Mouse (Mus musculus) megakaryocyte, adult 5-6 weeks (primary cell): ENCODE measurements around the gene Pik3cb. TPM values are rescaled to one million over a fixed set of nuclear protein-coding genes. Genes with fewer than 3 reads are reported as not detected.
A peak's percentile ranks its signal among the peaks of the same experiment; 100 is the strongest.

Experiments used
- ATAC-seq: 2 replicates; pipeline ENCODE4 v1.8.0; 2016; ENCODE audit warnings: mild to moderate bottlenecking, inconsistent platforms; ENCODE audit not compliant: poor library complexity, severe bottlenecking
- total RNA-seq, 2 experiments: library from RNA; stranded (forward) in 1 of 2; stranded (reverse) in 1 of 2; fragments of 153-499, 151-499 nt in 1 of 2; fragments of 221-1000, 200-1000 nt in 1 of 2; gene quantifications; 2 replicates each; pipeline versions ENCODE4 v1.2.3 to v1.2.4; 2015 to 2017

Gene Pik3cb
- total RNA-seq (2015) (18.9 and 19.9 TPM in 2 replicates), total RNA-seq (2017) (8.2 and 10.0 TPM in 2 replicates)

DNA sequence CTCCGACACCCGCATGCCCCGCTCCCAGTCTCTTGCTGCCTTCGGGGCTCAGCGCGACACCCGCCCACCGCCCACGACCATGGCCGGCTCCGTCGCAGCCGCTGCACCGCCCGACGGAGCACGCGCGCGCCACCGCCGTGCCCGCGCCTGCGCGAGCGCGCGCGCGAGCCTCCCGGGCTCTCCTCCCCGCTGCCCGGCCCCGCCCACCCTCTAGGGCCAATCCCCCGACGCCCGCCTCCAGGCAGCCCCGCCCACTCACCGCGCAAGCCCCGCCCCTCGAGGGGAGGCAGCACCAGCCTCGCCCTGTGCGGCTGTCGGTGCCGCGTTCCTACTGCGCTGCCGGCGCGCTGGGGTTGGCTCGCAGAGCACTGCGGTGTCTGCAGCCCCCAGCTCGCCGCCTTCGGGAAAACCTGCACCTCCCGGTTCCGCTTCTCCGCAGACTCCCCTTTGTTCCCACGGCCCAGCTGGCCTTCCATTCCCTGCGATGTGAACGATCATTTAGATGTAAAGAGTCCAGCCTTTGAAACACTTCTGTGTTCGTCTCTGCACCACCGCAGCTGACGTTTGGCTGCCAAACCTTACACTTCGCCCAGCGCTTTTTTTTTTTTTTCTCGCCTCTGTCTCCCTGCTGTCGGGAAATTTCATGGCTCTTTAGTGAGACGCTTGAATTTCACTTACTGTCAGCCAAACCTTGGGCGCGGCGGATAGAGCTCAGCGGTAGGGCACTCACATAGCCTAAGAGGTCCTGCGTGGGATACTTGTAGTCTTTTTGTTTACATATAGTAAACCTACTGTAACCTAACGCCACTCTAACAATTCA, at the start of gene Pik3cb:
Gene Pik3cb (minus strand): TSS at position 559 of the 820 bp plus-strand sequence.
- peak; percentile 91 for ATAC-seq

DNA sequence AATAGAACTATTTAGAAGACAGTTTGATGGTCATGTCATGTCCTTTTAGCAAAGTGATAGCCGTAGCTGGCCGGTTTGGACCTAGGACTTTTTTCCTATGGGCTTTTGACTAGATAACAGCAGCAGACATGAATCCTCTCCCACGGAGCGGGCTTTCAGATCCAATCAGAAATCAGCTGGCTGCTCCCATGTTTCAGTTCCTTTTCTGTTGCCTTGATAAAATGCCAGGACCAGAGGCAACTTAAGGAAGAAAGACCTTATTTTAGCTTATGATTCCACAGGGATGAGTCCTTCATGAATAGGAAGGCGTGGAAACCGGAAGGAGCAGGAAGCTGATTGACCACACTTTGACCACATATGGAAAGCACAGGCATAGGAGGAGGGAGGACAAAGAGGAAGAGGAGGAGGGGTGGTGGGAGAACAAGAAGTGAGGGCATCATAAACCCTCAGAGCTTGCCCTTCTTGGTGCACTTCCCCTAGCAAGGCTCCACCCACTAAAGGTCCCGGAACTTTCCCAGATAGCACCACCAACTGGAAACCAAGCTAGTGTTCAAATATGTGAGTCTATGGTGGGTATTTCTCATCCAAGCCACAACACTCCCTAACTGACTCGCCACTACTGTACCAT, 42.7 kb upstream of the Pik3cb start:
- peak; percentile 79 for ATAC-seq

GRCm38 (mm10) chr9:99182121-99182520, 41.7 kb upstream of the Pik3cb start:
- peak; percentile 73 for ATAC-seq

GRCm38 (mm10) chr9:99180272-99180671, 39.9 kb upstream of the Pik3cb start:
- ATAC-seq, result no peak

GRCm38 (mm10) chr9:99178736-99179135, 38.3 kb upstream of the Pik3cb start:
- no peak for ATAC-seq

DNA sequence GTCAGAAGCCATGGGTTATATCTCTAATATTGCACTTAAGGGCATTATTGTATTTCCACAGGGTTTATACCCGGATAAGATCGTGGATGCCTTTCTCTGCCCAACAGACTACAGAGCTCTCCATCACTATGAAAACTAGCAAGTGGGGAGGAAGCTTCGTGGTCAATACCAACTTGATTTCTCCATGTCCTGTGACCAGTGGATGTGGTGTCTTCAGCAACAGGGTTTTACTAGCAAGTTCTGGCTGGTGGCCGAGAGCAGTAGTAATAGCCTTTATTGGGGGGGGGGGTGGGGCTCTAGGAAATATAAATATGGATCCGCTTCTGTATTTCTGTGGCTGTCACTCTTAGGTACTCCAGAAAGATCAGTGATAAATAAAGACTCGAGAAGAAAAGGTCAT, 35.4 kb upstream of the Pik3cb start:
- peak; percentile 58 for ATAC-seq

GRCm38 (mm10) chr9:99172811-99173210, 32.4 kb upstream of the Pik3cb start:
- ATAC-seq, result peak; percentile 60

- ATAC-seq, result no peak
These were observed 30.8 kb upstream of the Pik3cb start for GRCm38 (mm10) chr9:99171186-99171585.

DNA sequence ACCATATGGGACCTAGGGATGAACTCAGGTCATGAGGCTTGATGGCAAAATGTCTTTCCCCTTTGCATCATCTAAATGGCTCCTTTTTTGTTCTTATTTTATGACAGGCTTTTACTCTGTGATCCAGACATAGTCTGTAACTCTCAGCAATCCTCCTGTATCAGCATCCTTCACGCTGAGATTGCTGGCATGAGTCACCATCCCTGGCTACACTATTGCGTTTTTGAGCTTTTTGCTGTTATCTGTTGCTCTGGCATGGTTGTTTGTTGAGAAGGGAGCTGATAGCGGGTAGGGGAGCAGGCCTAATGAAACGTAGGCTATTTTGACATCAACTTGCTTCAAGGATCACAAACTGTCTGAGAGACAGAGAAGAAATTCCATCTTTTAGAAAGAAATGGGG, 28.6 kb upstream of the Pik3cb start:
- no peak for ATAC-seq

DNA sequence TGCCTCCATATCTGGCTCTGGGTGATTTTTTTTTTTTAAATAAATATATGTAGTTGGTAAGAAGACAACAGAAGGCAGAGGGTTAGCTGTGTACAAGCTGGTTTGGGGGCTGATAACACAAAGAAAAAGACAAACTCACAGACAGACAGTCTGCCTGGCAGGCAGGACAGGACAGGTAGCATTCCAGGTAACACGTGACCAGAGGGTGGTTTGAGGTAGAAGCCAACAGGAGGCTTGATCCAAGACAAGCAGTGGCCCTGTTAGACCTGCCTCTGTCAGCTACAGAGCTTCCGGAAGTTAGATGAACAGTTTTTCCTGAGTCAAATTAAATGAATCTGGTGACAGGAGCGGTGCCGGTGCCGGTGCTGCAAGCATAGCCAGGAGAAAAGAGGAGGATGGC, 26.5 kb upstream of the Pik3cb start:
- no peak for ATAC-seq

DNA sequence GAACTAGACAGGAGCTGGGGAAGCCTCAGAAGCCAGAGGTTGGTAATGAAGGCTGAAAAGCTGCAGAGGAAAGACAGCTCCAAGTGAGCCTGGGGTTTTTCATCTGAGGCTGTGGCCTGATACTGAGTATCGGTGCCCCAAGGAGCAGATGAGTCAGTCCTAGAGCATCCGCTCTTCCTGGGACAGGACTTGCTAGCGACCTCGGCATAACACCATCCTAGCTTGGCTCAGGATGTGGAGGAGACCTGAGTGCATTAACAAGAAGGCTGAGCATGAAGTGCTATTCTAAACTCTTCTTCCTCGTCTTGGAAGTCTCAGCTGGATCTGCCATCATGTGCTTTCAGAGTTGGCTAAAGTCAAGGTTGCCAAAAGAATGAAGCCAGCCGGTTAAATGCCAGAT, 25.5 kb upstream of the Pik3cb start:
- ATAC-seq, result no peak

- ATAC-seq, result peak; percentile 84
These were observed 24.3 kb upstream of the Pik3cb start for GRCm38 (mm10) chr9:99164664-99165226.

DNA sequence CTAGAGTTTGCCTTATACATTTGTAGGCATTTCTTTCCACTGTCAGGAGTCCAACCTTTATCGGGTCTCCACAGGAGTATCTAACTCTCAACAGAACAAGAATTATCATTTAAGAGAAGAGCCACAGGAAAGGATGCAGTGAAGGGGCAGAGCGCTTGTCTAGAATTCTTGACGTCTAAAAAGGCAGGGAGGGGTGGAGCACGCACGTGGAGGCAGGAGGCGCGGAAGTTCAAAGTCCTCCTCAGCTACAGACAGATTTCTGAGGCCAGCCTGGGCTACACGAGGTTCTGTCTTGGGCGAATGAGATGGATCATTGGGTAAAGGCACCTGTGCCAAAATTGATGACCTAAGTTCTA, 23.7 kb upstream of the Pik3cb start:
- ATAC-seq, result no peak

DNA sequence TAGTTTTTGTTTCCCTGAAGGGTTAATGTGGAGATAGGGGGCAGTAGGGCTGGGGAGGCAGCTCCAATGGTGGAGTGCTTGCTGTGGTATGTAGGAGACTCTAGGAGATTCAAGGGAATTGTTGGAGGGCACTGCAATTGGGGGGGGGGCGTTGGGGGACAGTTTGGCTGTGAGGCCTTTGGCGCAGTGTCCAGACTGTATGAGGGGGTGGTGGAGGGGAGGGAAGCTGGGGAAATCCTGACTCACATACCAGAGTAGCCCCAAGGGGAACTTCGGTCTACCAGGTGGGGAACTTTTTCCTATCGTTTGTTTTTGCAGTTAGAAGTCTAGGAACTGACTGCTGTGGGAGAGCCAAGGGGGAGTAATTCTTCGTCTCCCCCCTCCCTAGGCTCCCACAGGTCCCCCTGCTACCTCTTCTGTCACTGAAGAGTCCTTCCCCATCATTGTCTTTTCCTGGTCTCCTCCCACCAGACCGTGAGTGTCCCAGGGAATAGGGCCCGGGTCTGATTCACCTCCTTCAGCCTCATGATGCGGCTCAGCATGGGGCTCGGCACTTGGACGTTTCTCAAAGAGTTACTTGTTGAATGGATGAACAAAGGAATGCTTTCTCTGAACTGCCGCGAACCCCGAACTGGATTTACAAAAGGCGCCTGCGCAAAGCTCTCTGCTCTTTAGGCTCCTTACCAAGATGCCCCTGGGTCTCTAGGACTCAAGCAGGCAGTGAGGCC, 23.2 kb upstream of the Pik3cb start:
- ATAC-seq, result no peak

GRCm38 (mm10) chr9:99162839-99163238, 22.4 kb upstream of the Pik3cb start:
- peak; percentile 68 for ATAC-seq

- ATAC-seq, result no peak
These were observed 20.4 kb upstream of the Pik3cb start for GRCm38 (mm10) chr9:99160780-99161179.

GRCm38 (mm10) chr9:99159932-99160331, 19.5 kb upstream of the Pik3cb start:
- no peak for ATAC-seq

GRCm38 (mm10) chr9:99158708-99159107, 18.3 kb upstream of the Pik3cb start:
- no peak for ATAC-seq

DNA sequence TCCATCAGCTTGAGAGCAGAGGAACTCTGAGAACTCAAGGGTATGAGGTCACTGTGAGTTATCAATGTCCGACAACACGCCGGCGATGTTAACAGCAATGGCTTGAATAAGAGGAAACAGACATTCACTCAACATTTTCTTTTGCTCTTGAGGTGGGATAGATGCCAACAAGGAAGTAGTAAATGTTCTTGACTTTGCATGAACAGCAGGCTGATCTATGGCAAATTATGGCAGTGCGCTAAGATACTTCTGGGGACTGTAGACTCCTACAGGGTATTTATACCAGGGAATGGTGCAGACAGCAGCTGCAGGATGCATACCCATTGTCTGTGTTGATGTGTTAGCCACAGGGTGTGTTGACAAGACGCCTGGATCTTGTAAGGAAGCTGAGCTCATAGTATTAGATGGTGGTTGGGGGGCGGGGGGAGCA, 17.8 kb upstream of the Pik3cb start:
- ATAC-seq, result peak; percentile 36

DNA sequence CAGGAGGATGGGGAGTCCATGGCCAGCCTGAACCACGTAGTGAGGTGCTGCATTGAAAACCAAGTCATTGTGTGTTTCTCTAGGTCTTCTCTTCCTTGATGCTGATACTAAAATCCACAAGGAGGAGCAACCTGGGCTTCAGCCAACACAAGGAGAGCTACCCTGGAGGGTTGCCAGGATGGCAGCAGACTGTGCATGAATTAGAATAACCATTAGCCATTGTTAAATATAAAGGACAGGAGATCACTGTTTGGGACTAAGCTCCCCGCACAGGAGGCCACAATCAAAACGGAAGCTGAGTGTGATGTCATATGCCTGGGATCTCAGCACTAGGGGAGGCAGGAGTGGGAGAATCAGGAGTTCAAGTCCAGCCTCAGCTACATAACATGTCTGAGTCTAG, 13.2 kb upstream of the Pik3cb start:
- no peak for ATAC-seq
